Mouse (Mus musculus): Measurements from ENCODE around the gene Nr1i3.

- TF ChIP-seq CTCF (IDR thresholded peaks at IDR 0.05; ENCODE audit: extremely low read depth, insufficient read depth, insufficient read length, insufficient replicate concordance) (no peak), POLR2A (IDR thresholded peaks at IDR 0.05; ENCODE audit: low read depth, low read length) (no peak)
These were observed 48.0 kb upstream of the Nr1i3 start for GRCm38 (mm10) chr1:171165629-171166345.
